Comparison of ENCODE assay signal across 12 mouse cellular contexts in the genomic region with DNA sequence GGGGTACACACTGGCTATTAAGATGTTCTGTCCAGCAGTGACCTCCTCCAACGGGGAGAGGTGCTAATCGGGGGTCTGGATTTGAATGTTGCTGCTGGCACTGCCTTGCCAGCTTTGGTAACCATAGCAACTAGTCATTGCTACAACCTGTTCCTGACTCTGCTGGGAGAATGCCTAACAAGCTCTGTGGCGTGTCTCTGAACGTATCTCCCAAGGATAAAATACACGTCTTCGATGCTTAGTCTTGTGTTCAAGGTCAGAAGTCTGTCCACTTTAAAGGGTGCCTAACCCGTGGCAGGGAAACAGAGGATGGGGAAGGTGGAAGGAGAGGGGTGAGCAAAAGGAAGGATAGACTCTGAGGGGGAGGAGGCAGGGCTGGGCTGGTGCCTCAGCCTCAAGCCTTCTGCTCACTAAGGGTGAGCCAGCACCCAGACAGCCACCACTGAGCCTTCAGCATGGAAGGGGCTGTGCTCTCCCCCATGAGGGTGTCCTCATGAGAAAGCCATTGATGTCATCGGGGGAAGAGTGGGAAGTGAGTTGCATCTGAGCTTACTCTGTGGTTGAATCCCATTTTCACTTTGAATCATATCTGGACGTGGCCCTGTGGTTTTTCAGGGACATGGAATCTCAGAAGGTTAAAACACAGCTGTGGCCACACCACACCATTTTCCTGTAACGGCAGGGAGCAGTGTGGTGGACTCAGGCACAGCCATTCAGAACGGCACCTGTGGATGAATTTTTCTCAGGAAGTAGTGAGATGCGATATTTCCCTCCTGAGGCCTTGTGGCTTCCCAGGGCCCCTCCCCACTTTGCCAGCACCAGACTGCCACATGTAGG.
DNase-seq lines count a peak whose midpoint lies in the region; ATAC-seq and TF ChIP-seq lines count a peak whose summit lies in the region.
"Had no signal": no experiment of that assay in that cellular context is flagged by ENCODE, and none has a peak within 500 bp of the region (broad histone marks: within the 10 kb centered on the region; RNA-seq: fewer than 3 reads in every experiment).

No protein-coding gene starts in this region.

- WGBS in forebrain, embryonic 15.5 days, result 50% methylated on average over 12 of the region's 12 CpGs
- WGBS in forebrain, embryonic 11.5 days, result 76% methylated on average over 12 of the region's 12 CpGs
- WGBS in midbrain, embryonic 14.5 days, result 59% methylated on average over 12 of the region's 12 CpGs
- 75% methylated on average over 12 of the region's 12 CpGs for WGBS in midbrain, embryonic 11.5 days
- WGBS in hindbrain, postnatal 0 days, result 46% methylated on average over 12 of the region's 12 CpGs
- WGBS in neural tube, embryonic 15.5 days, result 52% methylated on average over 12 of the region's 12 CpGs
- 80% methylated on average over 12 of the region's 12 CpGs for WGBS in embryonic facial prominence, embryonic 10.5 days
- 76% methylated on average over 12 of the region's 12 CpGs for WGBS in intestine, postnatal 0 days

- no peaks in the 10 kb centered on the region for H3K27me3 ChIP-seq in forebrain, embryonic 15.5 days
- no peaks in the 10 kb centered on the region for H3K27me3 ChIP-seq in forebrain, embryonic 11.5 days (ENCODE audit: control insufficient read depth, insufficient read depth, low read length)
- H3K27me3 ChIP-seq in midbrain, embryonic 14.5 days (ENCODE audit: control insufficient read depth, insufficient read depth, low read length), result no peaks in the 10 kb centered on the region
- no peaks in the 10 kb centered on the region for H3K27me3 ChIP-seq in midbrain, embryonic 11.5 days (ENCODE audit: control insufficient read depth, insufficient read depth, low read length)
- H3K27me3 ChIP-seq in hindbrain, postnatal 0 days (ENCODE audit: insufficient read depth, low read length), result no peaks in the 10 kb centered on the region
- no peaks in the 10 kb centered on the region for H3K27me3 ChIP-seq in neural tube, embryonic 15.5 days (replicated peaks)
- no peaks in the 10 kb centered on the region for H3K27me3 ChIP-seq in embryonic facial prominence, embryonic 10.5 days (replicated peaks; ENCODE audit: low read depth, poor library complexity, severe bottlenecking)
- H3K27me3 ChIP-seq in intestine, postnatal 0 days (replicated peaks; ENCODE audit: control insufficient read depth, insufficient read depth, low read length), result no peaks in the 10 kb centered on the region

- H3K4me1 ChIP-seq in forebrain, embryonic 15.5 days, result peaks cover 29% of the 10 kb centered on the region
- peaks cover 6% of the 10 kb centered on the region for H3K4me1 ChIP-seq in forebrain, embryonic 11.5 days (replicated peaks; ENCODE audit: control insufficient read depth, insufficient read depth, low read length)
- peaks cover 6% of the 10 kb centered on the region; the same call in 1 of the 2 replicates for H3K4me1 ChIP-seq in midbrain, embryonic 14.5 days (ENCODE audit: control insufficient read depth, insufficient read depth, low read length)
- H3K4me1 ChIP-seq in midbrain, embryonic 11.5 days (ENCODE audit: control insufficient read depth, insufficient read depth, low read length), result no peaks in the 10 kb centered on the region
- H3K4me1 ChIP-seq in hindbrain, postnatal 0 days (ENCODE audit: insufficient read depth, low read length), result peaks cover 20% of the 10 kb centered on the region
- H3K4me1 ChIP-seq in neural tube, embryonic 15.5 days, result peaks cover 46% of the 10 kb centered on the region
- peaks cover 31% of the 10 kb centered on the region for H3K4me1 ChIP-seq in embryonic facial prominence, embryonic 10.5 days
- H3K4me1 ChIP-seq in intestine, postnatal 0 days (replicated peaks; ENCODE audit: control insufficient read depth, insufficient read depth, low read length), result 0 out of 2 replicates have a peak, but pooled peaks cover 2% of the 10 kb centered on the region

- peak overlapping the region; percentile 51 for H3K27ac ChIP-seq in forebrain, embryonic 15.5 days (replicated peaks)
- no peak overlapping the region for H3K27ac ChIP-seq in forebrain, embryonic 11.5 days (ENCODE audit: low read depth, low read length)
- H3K27ac ChIP-seq in midbrain, embryonic 14.5 days (replicated peaks; ENCODE audit: low read depth, low read length), result 0 out of 2 replicates have a peak overlapping the region, but pooled peaks have one; percentile 49
- H3K27ac ChIP-seq in midbrain, embryonic 11.5 days (ENCODE audit: low read depth, low read length), result no peak overlapping the region
- 0 out of 2 replicates have a peak overlapping the region, but pooled peaks have one; percentile 42 for H3K27ac ChIP-seq in hindbrain, postnatal 0 days
- peak overlapping the region; percentile 33; the same call in 1 of the 2 replicates for H3K27ac ChIP-seq in neural tube, embryonic 15.5 days (replicated peaks)
- H3K27ac ChIP-seq in embryonic facial prominence, embryonic 10.5 days (replicated peaks), result no peak overlapping the region
- H3K27ac ChIP-seq in intestine, postnatal 0 days (ENCODE audit: low read depth, low read length), result no peak overlapping the region

- H3K4me3 ChIP-seq in forebrain, embryonic 15.5 days, result no peak overlapping the region
- no peak overlapping the region for H3K4me3 ChIP-seq in forebrain, embryonic 11.5 days (ENCODE audit: low read depth, low read length)
- H3K4me3 ChIP-seq in midbrain, embryonic 14.5 days (replicated peaks; ENCODE audit: low read depth, low read length), result no peak overlapping the region
- H3K4me3 ChIP-seq in midbrain, embryonic 11.5 days (ENCODE audit: low read depth, low read length), result no peak overlapping the region
- H3K4me3 ChIP-seq in hindbrain, postnatal 0 days (ENCODE audit: low read length), result no peak overlapping the region
- H3K4me3 ChIP-seq in neural tube, embryonic 15.5 days (replicated peaks), result no peak overlapping the region
- H3K4me3 ChIP-seq in embryonic facial prominence, embryonic 10.5 days, result no peak overlapping the region
- no peak overlapping the region for H3K4me3 ChIP-seq in intestine, postnatal 0 days (ENCODE audit: low read depth, low read length)

- no peaks in the 10 kb centered on the region for H3K9me3 ChIP-seq in forebrain, embryonic 15.5 days
- H3K9me3 ChIP-seq in forebrain, embryonic 11.5 days (ENCODE audit: control insufficient read depth, low read length), result no peaks in the 10 kb centered on the region
- H3K9me3 ChIP-seq in midbrain, embryonic 14.5 days (ENCODE audit: control insufficient read depth, low read length), result no peaks in the 10 kb centered on the region
- no peaks in the 10 kb centered on the region for H3K9me3 ChIP-seq in midbrain, embryonic 11.5 days (ENCODE audit: control insufficient read depth, low read length)
- no peaks in the 10 kb centered on the region for H3K9me3 ChIP-seq in hindbrain, postnatal 0 days (ENCODE audit: low read length)
- no peaks in the 10 kb centered on the region for H3K9me3 ChIP-seq in neural tube, embryonic 15.5 days (replicated peaks)
- H3K9me3 ChIP-seq in embryonic facial prominence, embryonic 10.5 days, result no peaks in the 10 kb centered on the region
- H3K9me3 ChIP-seq in intestine, postnatal 0 days (ENCODE audit: control insufficient read depth), result no peaks in the 10 kb centered on the region

- no peaks in the 10 kb centered on the region for H3K36me3 ChIP-seq in forebrain, embryonic 15.5 days
- H3K36me3 ChIP-seq in forebrain, embryonic 11.5 days (ENCODE audit: control insufficient read depth, insufficient read depth, low read length), result no peaks in the 10 kb centered on the region
- no peaks in the 10 kb centered on the region for H3K36me3 ChIP-seq in midbrain, embryonic 14.5 days (ENCODE audit: control insufficient read depth, insufficient read depth, low read length)
- no peaks in the 10 kb centered on the region for H3K36me3 ChIP-seq in midbrain, embryonic 11.5 days (ENCODE audit: control insufficient read depth, insufficient read depth, low read length)
- H3K36me3 ChIP-seq in hindbrain, postnatal 0 days (ENCODE audit: insufficient read depth, low read length), result no peaks in the 10 kb centered on the region
- no peaks in the 10 kb centered on the region for H3K36me3 ChIP-seq in neural tube, embryonic 15.5 days
- no peaks in the 10 kb centered on the region for H3K36me3 ChIP-seq in embryonic facial prominence, embryonic 10.5 days (replicated peaks)
- H3K36me3 ChIP-seq in intestine, postnatal 0 days (ENCODE audit: control insufficient read depth, insufficient read depth), result no peaks in the 10 kb centered on the region

- no peak for TF ChIP-seq CTCF in hindbrain, postnatal 0 days (IDR thresholded peaks at IDR 0.05; ENCODE audit: low read depth)
- TF ChIP-seq CTCF in intestine, postnatal 0 days (IDR thresholded peaks at IDR 0.05; ENCODE audit: low read depth), result no peak

- no peak for DNase-seq in forebrain, embryonic 11.5 days (ENCODE audit: low spot score)
- peak; percentile 69 for DNase-seq in midbrain, embryonic 14.5 days
- no peak for DNase-seq in midbrain, embryonic 11.5 days (ENCODE audit: low spot score, missing footprints)
- DNase-seq in hindbrain, postnatal 0 days (ENCODE audit: low spot score), result peak; percentile 54
- DNase-seq in embryonic facial prominence, embryonic 10.5 days (ENCODE audit: low spot score), result no peak
- DNase-seq: adrenal gland, adult 8-10 months; lung, postnatal 36 days had no signal

- ATAC-seq in forebrain, embryonic 15.5 days (replicated peaks), result peak; percentile 49
- no peak for ATAC-seq in forebrain, embryonic 11.5 days (replicated peaks; ENCODE audit: low FRiP score)
- no peak for ATAC-seq in midbrain, embryonic 14.5 days (ENCODE audit: low FRiP score, low TSS enrichment)
- ATAC-seq in midbrain, embryonic 11.5 days (ENCODE audit: low FRiP score), result no peak
- peak; percentile 38; the same call in 1 of the 2 replicates for ATAC-seq in hindbrain, postnatal 0 days
- peak; percentile 40; the same call in 1 of the 2 replicates for ATAC-seq in neural tube, embryonic 15.5 days (ENCODE audit: low FRiP score)
- ATAC-seq in intestine, postnatal 0 days, result no peak

- H3K4me2 ChIP-seq in forebrain, embryonic 15.5 days (replicated peaks), result no peak overlapping the region
- H3K4me2 ChIP-seq in forebrain, embryonic 11.5 days (ENCODE audit: low read depth, low read length, severe bottlenecking), result no peak overlapping the region
- H3K4me2 ChIP-seq in midbrain, embryonic 14.5 days (ENCODE audit: low read length), result no peak overlapping the region
- no peak overlapping the region for H3K4me2 ChIP-seq in midbrain, embryonic 11.5 days
- no peak overlapping the region for H3K4me2 ChIP-seq in hindbrain, postnatal 0 days (ENCODE audit: low read depth, low read length)
- no peak overlapping the region for H3K4me2 ChIP-seq in neural tube, embryonic 15.5 days
- H3K4me2 ChIP-seq in intestine, postnatal 0 days (replicated peaks; ENCODE audit: low read depth), result no peak overlapping the region
- H3K4me2 ChIP-seq: heart, embryonic 11.5 days; liver, embryonic 11.5 days had no signal

- H3K9ac ChIP-seq in forebrain, embryonic 15.5 days (replicated peaks), result no peak overlapping the region
- H3K9ac ChIP-seq in forebrain, embryonic 11.5 days (ENCODE audit: low read length), result no peak overlapping the region
- H3K9ac ChIP-seq in midbrain, embryonic 14.5 days (replicated peaks; ENCODE audit: low read length), result no peak overlapping the region
- no peak overlapping the region for H3K9ac ChIP-seq in midbrain, embryonic 11.5 days (ENCODE audit: low read length)
- H3K9ac ChIP-seq in hindbrain, postnatal 0 days (replicated peaks; ENCODE audit: low read length), result no peak overlapping the region
- no peak overlapping the region for H3K9ac ChIP-seq in neural tube, embryonic 15.5 days (replicated peaks)
- no peak overlapping the region for H3K9ac ChIP-seq in intestine, postnatal 0 days (ENCODE audit: low read depth, low read length)

Comparison
In these comparisons a context has a peak if more than half of its experiments do, and no peak if none do; other contexts are left out.
1. ATAC-seq: peak in forebrain, embryonic 15.5 days (single experiment), hindbrain, postnatal 0 days (single experiment) and neural tube, embryonic 15.5 days (single experiment); none in forebrain, embryonic 11.5 days (single experiment), midbrain, embryonic 14.5 days (single experiment), midbrain, embryonic 11.5 days (single experiment) and intestine, postnatal 0 days (single experiment).
2. H3K27ac ChIP-seq: peak in forebrain, embryonic 15.5 days (single experiment), midbrain, embryonic 14.5 days (single experiment), hindbrain, postnatal 0 days (single experiment) and neural tube, embryonic 15.5 days (single experiment); none in forebrain, embryonic 11.5 days (single experiment), midbrain, embryonic 11.5 days (single experiment), embryonic facial prominence, embryonic 10.5 days (single experiment) and intestine, postnatal 0 days (single experiment).
3. DNase-seq: peak in midbrain, embryonic 14.5 days (single experiment) and hindbrain, postnatal 0 days (single experiment); none in forebrain, embryonic 11.5 days (single experiment), midbrain, embryonic 11.5 days (single experiment) and embryonic facial prominence, embryonic 10.5 days (single experiment).